Mouse (Mus musculus) embryonic facial prominence, embryonic 10.5 days (tissue): ENCODE results near the gene Adam10. TPM values are rescaled to one million over a fixed set of nuclear protein-coding genes. Genes with fewer than 3 reads are reported as not detected.

ENCODE experiments used
- DNase-seq: peaks from one replicate; pipeline ENCODE4 v3.0.0-alpha.2; 2017; ENCODE audit warnings: low spot score
- H3K27ac ChIP-seq: fragments of 300-500 bp; sonication (generic); replicated peaks from 2 replicates; pipeline ENCODE4 v1.5.1; 2016; ENCODE audit warnings: mild to moderate bottlenecking
- H3K27me3 ChIP-seq: fragments of 300-500 bp; sonication (generic); replicated peaks from 2 replicates; pipeline ENCODE4 v1.6.1; 2016; ENCODE audit warnings: low read depth, mild to moderate bottlenecking; ENCODE audit not compliant: poor library complexity, severe bottlenecking
- H3K36me3 ChIP-seq: fragments of 300-500 bp; sonication (generic); replicated peaks from 2 replicates; pipeline ENCODE4 v1.6.1; 2016; ENCODE audit warnings: mild to moderate bottlenecking, moderate library complexity
- H3K4me1 ChIP-seq: fragments of 300-500 bp; sonication (generic); 2 replicates; pipeline ENCODE4 v1.6.1; 2016
- H3K4me3 ChIP-seq: fragments of 300-500 bp; sonication (generic); 2 replicates; pipeline ENCODE4 v1.5.1; 2016; ENCODE audit warnings: mild to moderate bottlenecking, moderate library complexity
- H3K9me3 ChIP-seq: fragments of 300-500 bp; sonication (generic); 2 replicates; pipeline ENCODE4 v1.6.1; 2016; ENCODE audit warnings: mild to moderate bottlenecking
- WGBS: fragments of 180-500 bp; shearing (Covaris S2); methylation state at CpG from one replicate; pipeline ENCODE4 v1.1.7; 2016; 5-methylcytosine and 5-hydroxymethylcytosine counted together
- polyA plus RNA-seq: library from polyadenylated mRNA; unstranded; fragments of >200 nt; fragmentation: Nextera tagmentation; extraction: Ambion mirVana; gene quantifications from 2 replicates; pipeline ENCODE4 v1.2.1, GENCODE M21; 2016

Adam10 gene
- polyA plus RNA-seq, 1 experiment from 2014 or later, result 62.3 TPM

DNA sequence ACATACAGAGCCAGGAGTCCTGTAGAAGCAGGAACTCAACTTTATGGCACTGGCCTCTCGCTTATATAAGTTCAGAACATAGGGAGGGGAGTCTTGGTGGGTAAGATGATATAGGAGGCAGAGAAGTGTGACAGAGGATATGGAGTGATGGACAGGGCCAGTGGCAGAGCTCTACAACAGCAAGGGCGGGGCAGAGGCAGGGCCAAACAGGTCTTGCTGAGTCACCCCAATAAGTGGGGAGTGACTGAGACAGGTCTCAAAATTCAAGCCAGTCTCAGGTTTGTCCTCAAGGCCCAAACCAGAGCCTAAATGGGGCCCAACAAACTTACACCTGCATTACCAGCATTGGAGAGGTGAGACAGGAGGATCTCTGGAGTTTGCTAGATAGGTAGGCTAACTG is 54.4 kb downstream of the Adam10 start:
- Histone ChIP-seq H3K4me1 (no peaks in the 10 kb centered on the region), H3K4me3 (no peak overlapping the region), H3K27me3 (no peaks in the 10 kb centered on the region), H3K36me3 (no peaks in the 10 kb centered on the region), H3K27ac (no peak overlapping the region), H3K9me3 (no peaks in the 10 kb centered on the region)
- WGBS, result 90% methylated on average over 2 of the region's 2 CpGs
- no peak for DNase-seq

DNA sequence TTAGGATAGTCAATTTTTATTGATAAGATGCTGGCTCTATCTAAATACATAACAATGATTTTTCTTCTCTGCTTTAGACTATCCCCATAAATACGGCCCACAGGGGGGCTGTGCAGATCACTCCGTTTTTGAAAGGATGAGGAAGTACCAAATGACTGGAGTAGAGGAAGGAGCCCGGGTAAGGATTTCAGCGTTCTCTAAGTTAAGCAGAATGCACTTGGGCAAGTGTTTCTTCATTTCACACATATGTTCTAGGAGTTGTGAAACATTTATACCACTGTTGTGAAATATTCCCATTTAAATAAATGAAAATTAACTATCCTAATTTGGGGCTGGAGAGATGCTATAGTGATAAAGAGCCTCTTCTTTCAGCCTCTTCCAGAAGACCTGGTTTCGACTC is 61.2 kb downstream of the Adam10 start:
- Histone ChIP-seq H3K9me3 (no peaks in the 10 kb centered on the region), H3K36me3 (peaks cover 15% of the 10 kb centered on the region), H3K27ac (no peak overlapping the region), H3K4me3 (no peak overlapping the region), H3K27me3 (no peaks in the 10 kb centered on the region), H3K4me1 (no peaks in the 10 kb centered on the region)
- no peak for DNase-seq
- 90% methylated on average over 5 of the region's 5 CpGs for WGBS

DNA sequence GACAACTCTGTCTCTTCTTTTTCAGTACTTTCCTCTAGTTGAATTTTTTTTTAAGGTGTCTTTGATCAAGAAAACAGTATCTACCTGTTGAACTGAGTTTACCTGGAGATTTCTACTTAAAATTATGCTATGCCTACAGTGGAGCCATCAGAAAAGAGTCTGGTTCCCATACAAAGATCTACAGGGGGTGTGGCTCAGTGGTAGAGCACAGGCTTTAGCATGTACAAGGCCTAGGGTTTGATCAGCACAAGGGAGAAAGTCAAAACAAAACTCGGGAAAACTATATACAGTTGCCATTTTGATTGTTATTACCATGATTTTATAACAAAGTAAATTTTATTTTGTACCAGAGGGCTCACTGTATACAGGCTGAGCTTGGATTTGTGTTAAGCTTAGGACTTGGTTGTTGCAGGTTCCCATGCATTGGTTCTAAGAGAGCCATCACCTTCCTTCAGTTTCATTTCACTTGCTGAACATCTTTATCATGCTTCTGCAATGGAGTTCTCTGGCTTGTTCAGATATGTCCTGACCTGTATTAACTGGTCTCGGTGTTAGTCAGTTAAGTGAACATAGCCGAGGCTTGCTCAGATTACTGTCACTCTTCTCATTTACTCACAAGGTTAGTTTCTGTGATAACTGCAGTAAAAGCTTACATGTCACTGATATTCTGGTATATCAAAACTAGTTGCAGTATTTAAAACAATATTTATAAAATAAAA is 72.9 kb downstream of the Adam10 start:
- H3K4me1 ChIP-seq, result no peaks in the 10 kb centered on the region
- no peak for DNase-seq
- H3K36me3 ChIP-seq, result peaks cover 57% of the 10 kb centered on the region
- H3K27me3 ChIP-seq, result no peaks in the 10 kb centered on the region
- no peak overlapping the region for H3K4me3 ChIP-seq
- H3K9me3 ChIP-seq, result no peaks in the 10 kb centered on the region
- H3K27ac ChIP-seq, result no peak overlapping the region
- WGBS, result 86% methylated on average over 3 of the region's 3 CpGs

DNA sequence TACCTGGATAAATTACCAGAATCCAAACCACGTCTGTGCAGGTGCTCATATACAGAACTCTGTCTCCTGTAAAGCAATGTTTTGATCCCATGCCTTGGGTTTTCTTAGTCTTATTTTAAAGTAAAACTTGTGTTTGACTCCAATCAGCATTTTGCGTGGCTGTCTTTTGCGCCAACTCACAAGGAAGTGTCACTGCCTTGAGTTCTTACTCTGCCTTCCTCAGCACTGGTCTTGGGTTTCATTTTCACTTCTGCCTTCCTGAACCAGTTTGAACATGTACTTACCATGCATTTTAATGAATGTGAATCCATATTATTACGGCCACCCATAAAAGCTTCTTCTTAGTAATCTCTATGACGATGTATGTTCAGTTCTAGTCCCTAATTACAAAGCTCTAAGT is 82.2 kb downstream of the Adam10 start:
- 91% methylated on average over 5 of the region's 5 CpGs for WGBS
- peaks cover 69% of the 10 kb centered on the region for H3K36me3 ChIP-seq

DNA sequence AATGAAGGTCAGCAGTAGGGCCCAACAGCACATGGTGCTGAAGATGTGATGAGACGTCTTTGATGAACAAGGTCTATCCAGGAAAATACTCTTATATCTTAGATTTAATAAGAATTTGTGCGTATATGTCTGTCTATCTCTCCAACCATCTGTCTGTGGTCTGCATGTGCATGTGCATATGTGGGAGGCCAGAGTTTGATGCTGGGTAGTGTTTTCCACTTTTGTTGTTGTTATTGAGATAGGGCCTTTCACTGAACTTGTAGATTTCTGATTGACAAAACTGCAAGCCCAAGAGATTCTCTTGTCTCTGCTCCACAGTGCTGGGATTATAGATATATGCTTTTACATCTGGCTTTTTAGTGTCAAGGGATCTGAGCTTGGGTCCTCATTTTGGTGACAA is 96.7 kb downstream of the Adam10 start:
- WGBS, result 94% methylated on average over 2 of the region's 2 CpGs
- Histone ChIP-seq H3K9me3 (no peaks in the 10 kb centered on the region), H3K36me3 (peaks cover 44% of the 10 kb centered on the region), H3K27me3 (no peaks in the 10 kb centered on the region), H3K4me1 (no peaks in the 10 kb centered on the region), H3K4me3 (no peak overlapping the region), H3K27ac (no peak overlapping the region)
- DNase-seq, result no peak

More for the DNA sequence above, 82.2 kb downstream of the Adam10 start:
- Histone ChIP-seq H3K4me3 (no peak overlapping the region), H3K4me1 (no peaks in the 10 kb centered on the region), H3K9me3 (no peaks in the 10 kb centered on the region), H3K27me3 (no peaks in the 10 kb centered on the region), H3K27ac (no peak overlapping the region)
- no peak for DNase-seq

DNA sequence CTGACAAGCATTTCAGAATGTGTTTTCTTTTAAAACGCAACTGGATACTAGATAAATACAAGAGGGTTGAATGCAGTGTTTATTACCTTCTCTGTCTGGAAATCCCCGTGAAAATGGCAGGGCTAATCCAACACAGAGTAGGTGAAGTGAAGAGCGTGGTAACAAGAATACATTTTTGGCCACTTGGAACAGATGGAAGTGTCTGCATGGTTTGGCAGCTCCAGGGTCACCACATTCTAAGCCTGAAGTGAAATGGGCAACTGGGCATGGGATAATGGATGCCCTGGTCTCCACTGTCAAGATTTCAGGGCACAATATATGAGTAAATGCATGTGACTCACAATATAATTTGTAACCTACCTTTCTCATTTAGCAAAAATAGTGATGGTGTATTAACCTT is 103.4 kb downstream of the Adam10 start:
- H3K4me3 ChIP-seq, result no peak overlapping the region
- no peak for DNase-seq
- no peaks in the 10 kb centered on the region for H3K4me1 ChIP-seq
- H3K27me3 ChIP-seq, result no peaks in the 10 kb centered on the region
- no peaks in the 10 kb centered on the region for H3K9me3 ChIP-seq
- 64% methylated on average over 3 of the region's 3 CpGs for WGBS
- H3K36me3 ChIP-seq, result peaks cover 21% of the 10 kb centered on the region
- H3K27ac ChIP-seq, result no peak overlapping the region

DNA sequence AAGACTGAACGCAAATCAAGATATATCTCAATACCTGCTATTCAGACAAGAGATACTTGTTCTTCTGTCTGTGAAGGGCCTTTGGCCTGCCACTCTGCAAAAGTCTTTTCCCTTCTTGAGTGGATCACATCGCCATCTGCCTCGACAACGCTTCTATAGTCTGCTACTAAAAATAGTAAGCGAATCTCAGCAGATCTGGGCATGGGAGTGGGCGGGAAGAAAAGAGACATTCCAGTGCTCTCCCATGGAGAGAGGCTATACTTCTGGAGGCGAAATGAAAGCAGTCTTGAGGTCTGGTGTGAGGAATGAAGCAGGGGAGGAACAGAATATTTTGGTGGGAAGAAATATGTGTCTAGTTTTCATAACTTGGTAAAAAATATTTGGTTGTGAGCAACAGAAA is 109.9 kb downstream of the Adam10 start:
- no peak overlapping the region for H3K27ac ChIP-seq
- 85% methylated on average over 7 of the region's 7 CpGs for WGBS
- DNase-seq, result no peak
- H3K9me3 ChIP-seq, result no peaks in the 10 kb centered on the region
- no peaks in the 10 kb centered on the region for H3K36me3 ChIP-seq
- H3K4me1 ChIP-seq, result no peaks in the 10 kb centered on the region
- H3K4me3 ChIP-seq, result no peak overlapping the region
- no peaks in the 10 kb centered on the region for H3K27me3 ChIP-seq

DNA sequence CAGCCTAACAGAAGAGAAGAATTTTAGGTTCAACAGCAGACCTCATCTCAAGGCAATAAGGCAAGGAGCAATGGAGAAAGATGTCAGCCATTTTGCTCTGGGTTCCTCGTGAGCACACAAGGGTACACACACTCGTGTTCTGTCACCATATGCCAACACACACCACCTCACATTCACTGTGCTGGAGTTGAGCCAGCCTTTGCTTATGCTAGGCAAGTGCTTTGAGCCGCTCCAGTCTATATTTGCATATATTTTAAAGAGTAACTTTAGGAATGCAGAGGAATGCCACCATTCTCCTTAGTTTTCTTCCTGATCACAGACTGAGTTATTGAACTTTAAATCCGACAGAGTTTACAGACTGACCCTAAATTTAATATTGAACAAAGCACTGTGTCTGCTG is 111.8 kb downstream of the Adam10 start:
- 86% methylated on average over 4 of the region's 4 CpGs for WGBS
- H3K27ac ChIP-seq, result no peak overlapping the region
- H3K27me3 ChIP-seq, result no peaks in the 10 kb centered on the region

DNA sequence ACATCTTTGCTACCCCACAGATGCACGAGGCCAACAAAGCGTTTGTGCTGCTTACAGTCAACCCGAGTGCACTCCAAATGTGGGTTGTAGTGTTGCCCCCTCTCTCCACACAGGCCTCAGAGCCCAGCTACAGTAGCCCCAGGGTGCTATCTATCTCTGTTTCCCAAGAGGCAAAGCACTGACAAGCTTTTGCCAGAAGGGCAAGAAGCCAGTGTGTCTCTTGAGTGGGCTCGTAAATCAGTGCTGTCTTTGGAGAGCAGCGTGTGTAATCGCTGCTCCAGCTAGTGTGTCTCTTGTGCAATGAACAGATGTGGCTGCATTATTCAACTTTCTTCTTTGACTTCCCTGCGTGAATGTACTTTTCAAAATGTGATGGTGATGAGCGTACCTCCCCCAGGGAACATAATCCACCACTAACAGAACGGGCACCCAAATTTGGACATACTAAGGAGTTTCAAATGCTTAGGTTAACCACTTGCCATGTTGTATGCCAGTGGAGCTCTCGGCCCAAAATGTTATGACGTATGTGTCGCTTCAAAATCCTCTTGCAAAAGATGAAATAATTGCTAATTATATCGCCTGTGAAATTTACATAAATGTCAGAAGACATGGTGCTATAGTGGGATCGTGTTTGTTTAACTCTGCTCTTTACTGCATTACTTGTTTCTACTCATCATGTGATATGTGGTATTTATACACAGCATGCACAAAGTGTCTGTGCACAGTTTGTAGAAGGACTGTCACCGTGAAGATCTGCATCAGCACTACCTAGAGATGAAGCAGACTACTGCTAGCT is 116.0 kb downstream of the Adam10 start:
- Histone ChIP-seq H3K27me3 (no peaks in the 10 kb centered on the region), H3K27ac (no peak overlapping the region), H3K9me3 (no peaks in the 10 kb centered on the region), H3K4me3 (no peak overlapping the region), H3K36me3 (no peaks in the 10 kb centered on the region), H3K4me1 (no peaks in the 10 kb centered on the region)
- no peak for DNase-seq
- 85% methylated on average over 15 of the region's 15 CpGs for WGBS

More for the DNA sequence above, 111.8 kb downstream of the Adam10 start:
- no peak overlapping the region for H3K4me3 ChIP-seq
- DNase-seq, result no peak
- H3K4me1 ChIP-seq, result no peaks in the 10 kb centered on the region
- H3K9me3 ChIP-seq, result no peaks in the 10 kb centered on the region
- no peaks in the 10 kb centered on the region for H3K36me3 ChIP-seq

DNA sequence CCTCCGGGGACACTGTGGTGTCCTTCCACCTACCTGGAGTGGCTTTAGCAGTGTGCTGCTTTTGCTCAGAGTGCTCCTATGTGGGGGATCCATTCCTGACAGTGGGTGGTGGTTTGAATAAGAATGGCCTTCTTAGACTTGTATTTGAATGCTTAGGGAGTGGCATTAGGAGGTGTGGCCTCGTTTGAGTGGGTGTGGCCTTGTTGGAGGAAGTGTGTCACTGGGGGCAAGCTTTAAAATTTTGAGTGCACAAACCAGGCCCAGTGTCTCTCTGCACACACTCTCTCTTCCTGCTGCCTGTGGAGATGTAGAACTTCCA is 116.6 kb downstream of the Adam10 start:
- Histone ChIP-seq H3K36me3 (no peaks in the 10 kb centered on the region), H3K4me1 (peaks cover under 1% of the 10 kb centered on the region; the same call in 1 of the 2 replicates), H3K27me3 (no peaks in the 10 kb centered on the region), H3K9me3 (no peaks in the 10 kb centered on the region), H3K4me3 (no peak overlapping the region), H3K27ac (no peak overlapping the region)
- DNase-seq, result no peak
- WGBS, result 62% methylated on average over 2 of the region's 2 CpGs

DNA sequence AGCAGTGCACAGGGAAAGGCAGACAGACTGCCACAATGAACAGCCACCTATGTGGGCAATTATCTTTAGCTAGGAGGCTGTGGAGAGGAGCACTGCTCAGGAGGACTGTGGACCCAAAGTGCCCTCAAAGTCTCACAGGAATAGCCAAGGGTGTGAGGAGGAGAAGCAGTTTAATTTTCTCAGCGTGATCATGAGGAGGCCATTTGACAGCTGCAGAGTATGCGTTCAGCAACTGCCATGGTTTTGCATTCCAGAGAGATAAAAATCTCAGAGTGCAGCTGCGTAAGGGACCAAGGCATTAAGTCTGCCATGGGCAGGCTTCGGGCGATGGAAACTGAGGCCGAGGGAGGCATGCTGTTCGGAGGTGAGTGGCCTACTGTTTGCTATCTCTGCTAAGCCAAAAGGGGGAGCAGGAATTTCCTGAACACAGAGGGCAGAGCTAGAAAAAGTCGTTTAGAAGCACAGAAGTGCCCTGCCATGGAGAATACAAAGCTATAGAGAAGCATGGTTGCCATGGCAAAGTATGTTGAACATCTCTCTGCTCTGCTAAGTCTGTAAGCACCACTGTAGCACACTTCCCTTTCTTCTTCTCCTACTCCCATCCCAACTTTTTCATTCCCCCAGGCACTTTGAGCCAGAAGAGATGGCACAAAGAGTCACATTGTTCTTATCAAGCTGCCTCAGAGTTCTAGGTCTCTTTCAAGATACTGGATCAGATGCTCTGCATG is 122.0 kb downstream of the Adam10 start:
- no peak overlapping the region for H3K4me3 ChIP-seq
- H3K36me3 ChIP-seq, result no peaks in the 10 kb centered on the region
- H3K4me1 ChIP-seq, result peaks cover 10% of the 10 kb centered on the region
- WGBS, result 66% methylated on average over 8 of the region's 8 CpGs
- H3K27me3 ChIP-seq, result no peaks in the 10 kb centered on the region
- no peak for DNase-seq
- no peak overlapping the region; the same call in 1 of the 2 replicates for H3K27ac ChIP-seq
- H3K9me3 ChIP-seq, result no peaks in the 10 kb centered on the region

DNA sequence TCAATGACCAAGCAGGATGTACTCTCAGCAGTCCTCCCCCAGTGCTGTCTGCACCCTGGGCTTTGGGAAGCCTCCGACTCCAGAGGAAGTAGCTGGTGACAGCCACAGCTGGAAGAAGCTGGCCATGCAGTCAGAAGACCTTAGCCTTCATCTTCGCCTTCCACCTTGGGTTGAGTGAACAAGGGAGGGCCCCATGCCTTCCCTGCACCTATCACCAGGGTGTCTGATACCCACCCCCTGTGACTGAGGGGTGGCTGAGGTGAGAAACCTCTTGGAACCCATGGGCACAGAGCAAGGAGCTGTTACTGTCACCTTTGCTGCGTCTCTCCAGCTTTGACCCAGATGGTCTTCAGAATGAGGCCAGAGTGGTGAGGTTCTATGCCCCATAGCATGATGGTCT is 123.0 kb downstream of the Adam10 start:
- Histone ChIP-seq H3K4me3 (no peak overlapping the region), H3K36me3 (no peaks in the 10 kb centered on the region), H3K27me3 (no peaks in the 10 kb centered on the region), H3K9me3 (no peaks in the 10 kb centered on the region), H3K4me1 (peaks cover 10% of the 10 kb centered on the region), H3K27ac (no peak overlapping the region)
- no peak for DNase-seq
- WGBS, result 83% methylated on average over 3 of the region's 3 CpGs

DNA sequence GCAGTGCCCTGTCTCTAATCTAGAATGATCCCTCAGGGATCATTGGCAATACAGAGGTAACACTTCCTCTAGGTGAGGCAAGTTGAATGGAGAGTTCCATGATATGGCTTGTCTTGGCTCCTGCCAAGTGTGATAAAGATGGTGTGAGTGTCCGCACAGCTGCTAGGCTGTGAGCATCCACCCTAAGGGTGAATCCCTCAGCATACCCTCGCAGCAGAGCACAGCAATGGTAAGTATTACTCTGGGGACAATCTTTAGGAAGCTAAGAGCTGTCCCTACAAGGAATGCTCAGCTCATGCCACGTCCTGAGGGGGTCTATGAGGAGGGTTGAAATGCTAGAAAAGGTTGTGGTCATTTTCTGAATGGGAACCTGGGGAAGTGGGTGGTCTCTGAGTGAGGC is 124.0 kb downstream of the Adam10 start:
- Histone ChIP-seq H3K9me3 (no peaks in the 10 kb centered on the region), H3K27ac (no peak overlapping the region), H3K4me1 (peaks cover 14% of the 10 kb centered on the region), H3K36me3 (no peaks in the 10 kb centered on the region), H3K4me3 (no peak overlapping the region), H3K27me3 (no peaks in the 10 kb centered on the region)
- no peak for DNase-seq
- 76% methylated on average over 3 of the region's 3 CpGs for WGBS
